Comparison of ENCODE assay signal across 8 mouse cellular contexts in genomic region chr12:111037241-111038180, GRCm38 (mm10). TPM values are rescaled to one million over a fixed set of nuclear protein-coding genes. Genes with fewer than 3 reads are reported as not detected.
DNase-seq lines count a peak whose midpoint lies in the region; ATAC-seq lines count a peak whose summit lies in the region.

No protein-coding gene starts in this region.

- peaks cover 71% of the 10 kb centered on the region for H3K4me1 ChIP-seq in megakaryocyte, embryonic 14.5 days
- peaks cover 24% of the 10 kb centered on the region for H3K4me1 ChIP-seq in intestine, embryonic 16.5 days (ENCODE audit: control insufficient read depth, insufficient read depth, low read length)
- peaks cover 50% of the 10 kb centered on the region for H3K4me1 ChIP-seq in liver, embryonic 16.5 days (ENCODE audit: control insufficient read depth, low read depth, low read length)

- peak overlapping the region; percentile 99 for H3K27ac ChIP-seq in intestine, embryonic 16.5 days (ENCODE audit: low read length)
- peak overlapping the region; percentile 88 for H3K27ac ChIP-seq in liver, embryonic 16.5 days (ENCODE audit: low read length)

- peak overlapping the region; percentile 93 for H3K4me2 ChIP-seq in intestine, embryonic 16.5 days (ENCODE audit: low read depth, low read length)
- peak overlapping the region; percentile 97 for H3K4me2 ChIP-seq in liver, embryonic 16.5 days (ENCODE audit: low read depth, low read length)

- ATAC-seq in megakaryocyte, adult 5-6 weeks (ENCODE audit: poor library complexity, severe bottlenecking): no peak
- ATAC-seq in intestine, embryonic 16.5 days: no peak
- ATAC-seq in liver, embryonic 16.5 days (ENCODE audit: low read depth): no peak
- no peak for ATAC-seq in monocyte, adult 5-6 weeks (replicated peaks; ENCODE audit: insufficient number of reproducible peaks, low FRiP score, low TSS enrichment, poor library complexity, severe bottlenecking)

- H3K4me3 ChIP-seq in megakaryocyte, embryonic 14.5 days (replicated peaks): peak overlapping the region; percentile 98
- peak overlapping the region; percentile 98 for H3K4me3 ChIP-seq in intestine, embryonic 16.5 days (ENCODE audit: low read length)
- H3K4me3 ChIP-seq in liver, embryonic 16.5 days (ENCODE audit: low read depth, low read length): peak overlapping the region; percentile 97

- H3K27me3 ChIP-seq in megakaryocyte, embryonic 14.5 days (replicated peaks): no peaks in the 10 kb centered on the region
- no peaks in the 10 kb centered on the region for H3K27me3 ChIP-seq in intestine, embryonic 16.5 days (replicated peaks; ENCODE audit: control insufficient read depth, insufficient read depth, low read length)
- H3K27me3 ChIP-seq in liver, embryonic 16.5 days (ENCODE audit: control insufficient read depth, insufficient read depth, low read depth, low read length): no peaks in the 10 kb centered on the region

- peaks cover 4% of the 10 kb centered on the region for H3K36me3 ChIP-seq in megakaryocyte, embryonic 14.5 days (replicated peaks; ENCODE audit: low read length)
- H3K36me3 ChIP-seq in intestine, embryonic 16.5 days (ENCODE audit: control insufficient read depth, insufficient read depth, low read length): no peaks in the 10 kb centered on the region
- H3K36me3 ChIP-seq in liver, embryonic 16.5 days (ENCODE audit: control insufficient read depth, insufficient read depth): no peaks in the 10 kb centered on the region

- peak; percentile 53 for DNase-seq in cerebellum, adult 11-12 months
- peak; percentile 95 for DNase-seq in heart, adult 11 months
- peak; percentile 41 for DNase-seq in ovary, postnatal 14 days (ENCODE audit: low spot score)

- no peaks in the 10 kb centered on the region for H3K9me3 ChIP-seq in megakaryocyte, embryonic 14.5 days
- no peaks in the 10 kb centered on the region for H3K9me3 ChIP-seq in intestine, embryonic 16.5 days (ENCODE audit: control insufficient read depth, low read length)
- H3K9me3 ChIP-seq in liver, embryonic 16.5 days (replicated peaks; ENCODE audit: control insufficient read depth, low read length): no peaks in the 10 kb centered on the region

- WGBS in intestine, embryonic 16.5 days: 51% methylated on average over 18 of the region's 18 CpGs
- WGBS in liver, embryonic 16.5 days (ENCODE audit: insufficient replicate concordance): 38% methylated on average over 18 of the region's 18 CpGs

- peak overlapping the region; percentile 92 for H3K9ac ChIP-seq in intestine, embryonic 16.5 days (ENCODE audit: low read depth, low read length)
- peak overlapping the region; percentile 86 for H3K9ac ChIP-seq in liver, embryonic 16.5 days (ENCODE audit: low read depth, low read length)

RNA-seq across cellular contexts. Expression of gene Rcor1, which starts 1.6 kb away (rescaled TPM):
- polyA plus RNA-seq in megakaryocyte, embryonic 14.5 days (2012; ENCODE audit: insufficient read depth, low replicate concordance): 2.9 and 3.3 TPM in 2 replicates
- total RNA-seq in megakaryocyte, adult 5-6 weeks (2015): 30.6 and 33.5 TPM in 2 replicates
- 22.8 and 29.4 TPM in 2 replicates for total RNA-seq in megakaryocyte, adult 5-6 weeks (2017)
- polyA plus RNA-seq in intestine, embryonic 16.5 days (2015; fragmentation: Nextera tagmentation; extraction: Ambion mirVana): 6.9 and 7.9 TPM in 2 replicates
- polyA plus RNA-seq in liver, embryonic 16.5 days (2015; fragmentation: Nextera tagmentation; extraction: Ambion mirVana): 4.1 and 4.4 TPM in 2 replicates
- 12.4 to 20.5 TPM (median 14.2 TPM) in 3 replicates for total RNA-seq in monocyte, adult 5-6 weeks (2017)

RNA-seq across cellular contexts. Expression of gene Ankrd9, which starts 58.7 kb away (rescaled TPM):
- 3.6 and 7.0 TPM in 2 replicates for polyA plus RNA-seq in megakaryocyte, embryonic 14.5 days (2012; ENCODE audit: insufficient read depth, low replicate concordance)
- 1.6 and 2.8 TPM in 2 replicates for total RNA-seq in megakaryocyte, adult 5-6 weeks (2015)
- 3.0 and 3.3 TPM in 2 replicates for total RNA-seq in megakaryocyte, adult 5-6 weeks (2017)
- 32.2 and 33.6 TPM in 2 replicates for polyA plus RNA-seq in intestine, embryonic 16.5 days (2015; fragmentation: Nextera tagmentation; extraction: Ambion mirVana)
- 54.7 and 55.9 TPM in 2 replicates for polyA plus RNA-seq in liver, embryonic 16.5 days (2015; fragmentation: Nextera tagmentation; extraction: Ambion mirVana)
- 3.8 to 5.8 TPM (median 5.5 TPM) in 3 replicates for total RNA-seq in monocyte, adult 5-6 weeks (2017)

Comparison
In these comparisons a context has a peak if more than half of its experiments do, and no peak if none do; other contexts are left out.
1. DNase-seq: peak in every context shown above with its lines; median percentile 95 in heart, adult 11 months; 53 in cerebellum, adult 11-12 months; 41 in ovary, postnatal 14 days.